Mouse (Mus musculus): Measurements from ENCODE around the gene Ormdl2. TPM values are rescaled to one million over a fixed set of nuclear protein-coding genes. Genes with fewer than 3 reads are reported as not detected.
"Not testable (repeated sequence)": the region's sequence is repeated elsewhere in the genome, so short reads cannot be mapped to it uniquely, and the experiment has no call there.

The Ormdl2 gene
- total RNA-seq (2015) (58.1 and 62.7 TPM in 2 replicates), total RNA-seq (2017) (65.6 and 105 TPM in 2 replicates)

DNA sequence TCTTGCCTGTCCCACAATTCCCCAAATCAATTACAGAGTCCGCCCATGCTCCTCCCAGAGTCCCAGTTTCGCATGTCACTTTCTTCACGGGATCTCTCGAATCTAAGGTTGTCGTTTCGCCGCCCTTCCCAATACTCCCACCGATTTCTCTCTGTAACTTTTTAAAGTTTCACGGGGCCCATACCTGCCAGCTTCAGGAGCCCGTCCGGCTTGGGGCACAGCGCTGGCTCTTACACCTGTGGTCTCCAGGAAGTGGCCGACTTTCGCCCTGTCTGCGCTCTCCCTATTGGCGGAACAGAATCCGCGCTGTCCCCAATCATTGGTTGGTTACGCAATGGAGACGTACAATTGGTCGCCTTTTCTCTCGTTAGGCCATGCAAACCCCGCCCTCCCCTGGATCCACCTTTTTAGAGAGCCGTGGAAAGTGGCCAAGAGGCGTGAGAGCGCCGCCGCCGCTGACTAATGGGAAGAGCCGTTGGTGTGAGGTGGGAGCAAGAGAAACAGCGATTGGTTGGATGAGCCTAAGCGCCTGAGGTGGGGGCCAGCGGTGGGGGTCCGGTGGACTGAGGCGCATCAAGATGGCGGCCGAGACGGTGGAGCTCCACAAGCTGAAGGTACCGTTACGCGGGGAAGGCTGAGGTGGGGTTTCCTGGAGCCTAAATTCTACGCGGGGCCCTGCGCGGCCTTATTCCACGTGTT, at the start of gene Ormdl2:
TSS of gene Ormdl2 (minus strand) at position 288 of the 699 bp plus-strand sequence.
- ATAC-seq (replicated peaks; ENCODE audit: poor library complexity) = peak; percentile 93

GRCm38 (mm10) chr10:128870341-128870740, 48.9 kb upstream of the Ormdl2 start:
- ATAC-seq (replicated peaks; ENCODE audit: poor library complexity) = no peak

DNA sequence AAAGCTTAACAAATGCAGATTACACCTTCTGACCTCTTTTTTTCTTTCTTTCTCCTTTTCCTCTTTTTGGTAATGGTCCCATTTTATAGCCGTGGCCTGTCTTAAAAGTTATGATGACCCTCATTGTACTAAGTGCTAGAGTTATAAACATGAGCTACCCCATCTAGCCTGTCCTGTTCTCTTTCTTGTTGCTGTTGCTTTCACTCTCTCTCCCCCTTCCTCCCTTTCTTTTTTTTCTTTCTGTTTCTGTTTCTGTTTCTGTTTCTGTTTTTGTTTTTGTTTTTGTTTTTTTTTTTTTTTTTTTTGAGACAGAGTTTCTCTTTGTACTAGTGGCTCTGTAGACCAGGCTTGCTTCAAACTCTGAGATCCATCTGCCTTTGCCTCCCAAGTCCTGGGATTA, 45.1 kb upstream of the Ormdl2 start:
- ATAC-seq (replicated peaks; ENCODE audit: poor library complexity) = no peak

GRCm38 (mm10) chr10:128866042-128866441, 44.6 kb upstream of the Ormdl2 start:
- peak; percentile 79 for ATAC-seq (replicated peaks; ENCODE audit: poor library complexity)

DNA sequence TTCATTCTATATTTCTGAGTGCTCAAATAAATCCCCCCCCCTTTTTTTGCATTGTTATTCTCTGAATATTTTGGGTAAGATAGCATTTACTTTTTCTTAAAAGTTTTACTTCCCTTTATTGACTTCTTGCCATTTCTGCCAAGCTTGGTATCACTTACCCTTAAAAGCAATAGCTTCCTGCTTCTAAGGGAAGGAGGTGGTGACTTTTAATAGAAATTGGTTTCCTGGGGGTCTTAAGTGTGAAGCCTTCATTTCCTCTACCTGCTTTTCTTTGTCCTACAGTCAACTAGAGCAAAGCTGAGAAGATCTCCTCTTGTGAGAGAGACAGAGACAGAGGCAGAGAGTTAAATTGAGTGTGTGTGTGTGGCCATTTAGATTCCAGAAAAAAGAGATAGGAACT, 39.7 kb upstream of the Ormdl2 start:
- ATAC-seq (replicated peaks; ENCODE audit: poor library complexity) = no peak

GRCm38 (mm10) chr10:128850339-128850738, 28.9 kb upstream of the Ormdl2 start:
- peak; percentile 66 for ATAC-seq (replicated peaks; ENCODE audit: poor library complexity)

- ATAC-seq (replicated peaks; ENCODE audit: poor library complexity) = no peak
Observed at GRCm38 (mm10) chr10:128848426-128848825, 27.0 kb upstream of the Ormdl2 start.

DNA sequence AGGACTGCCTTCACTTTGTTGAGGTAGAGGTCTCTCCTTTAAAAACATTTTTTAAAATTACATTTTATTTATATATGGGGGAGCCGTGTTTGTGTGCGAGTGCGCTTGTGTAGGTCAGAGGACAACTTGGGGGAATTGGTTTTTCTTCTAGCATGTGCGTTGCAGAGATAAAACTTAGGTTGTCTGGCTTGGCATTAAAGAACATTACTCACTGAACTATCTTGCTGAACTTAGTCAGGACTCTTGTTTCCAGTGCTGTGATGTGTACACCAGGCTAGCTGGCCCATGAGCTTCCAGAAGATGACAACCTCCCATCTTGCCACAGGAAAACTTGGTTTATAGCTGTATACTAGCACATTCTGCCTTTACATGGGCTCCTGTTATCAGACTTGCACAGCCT, 25.2 kb upstream of the Ormdl2 start:
- ATAC-seq (replicated peaks; ENCODE audit: poor library complexity) = peak; percentile 67

GRCm38 (mm10) chr10:128845516-128845915, 24.1 kb upstream of the Ormdl2 start:
- ATAC-seq (replicated peaks; ENCODE audit: poor library complexity) = 0 out of 2 replicates have a peak, but pooled peaks have one; percentile 27

DNA sequence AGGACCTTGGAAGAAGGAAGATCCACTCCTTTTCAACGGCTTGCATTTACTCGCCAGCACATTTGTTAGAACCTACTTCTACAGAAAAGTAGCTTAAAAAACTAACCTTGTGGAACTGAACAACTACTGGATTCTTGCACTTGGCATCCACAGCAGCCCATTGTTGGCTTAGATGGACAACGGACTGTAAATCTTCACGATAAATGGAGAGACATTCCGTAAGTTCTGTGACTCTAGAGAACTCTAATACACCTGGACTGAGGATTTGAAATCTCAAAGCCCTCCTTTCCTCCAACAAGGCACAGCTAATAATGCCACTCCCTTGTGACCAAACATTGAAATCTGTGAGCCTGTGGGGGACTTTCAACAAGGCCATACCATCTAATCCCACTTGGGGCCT, 21.8 kb upstream of the Ormdl2 start:
- ATAC-seq (replicated peaks; ENCODE audit: poor library complexity) = no peak

DNA sequence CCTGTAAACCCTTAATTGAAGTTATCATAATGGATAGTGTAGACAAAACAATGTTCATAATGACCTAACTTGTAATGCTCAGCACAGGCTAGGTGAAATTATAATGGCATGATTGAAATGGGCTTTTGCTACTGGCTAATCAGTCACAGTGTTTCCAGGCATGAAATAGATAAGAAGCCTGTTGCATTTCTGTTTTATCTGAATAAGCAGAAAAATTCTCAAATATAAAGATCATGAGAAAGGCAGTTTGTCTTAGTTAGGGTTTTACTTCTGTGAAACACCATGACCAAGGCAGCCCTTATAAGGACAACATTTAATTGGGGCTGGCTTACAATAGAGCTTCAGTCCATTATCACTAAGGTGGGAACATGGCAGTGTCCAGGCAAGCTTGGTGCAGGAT, 19.2 kb upstream of the Ormdl2 start:
- ATAC-seq (replicated peaks; ENCODE audit: poor library complexity) = peak; percentile 53

GRCm38 (mm10) chr10:128839434-128839833, 18.0 kb upstream of the Ormdl2 start:
- peak; percentile 61 for ATAC-seq (replicated peaks; ENCODE audit: poor library complexity)

DNA sequence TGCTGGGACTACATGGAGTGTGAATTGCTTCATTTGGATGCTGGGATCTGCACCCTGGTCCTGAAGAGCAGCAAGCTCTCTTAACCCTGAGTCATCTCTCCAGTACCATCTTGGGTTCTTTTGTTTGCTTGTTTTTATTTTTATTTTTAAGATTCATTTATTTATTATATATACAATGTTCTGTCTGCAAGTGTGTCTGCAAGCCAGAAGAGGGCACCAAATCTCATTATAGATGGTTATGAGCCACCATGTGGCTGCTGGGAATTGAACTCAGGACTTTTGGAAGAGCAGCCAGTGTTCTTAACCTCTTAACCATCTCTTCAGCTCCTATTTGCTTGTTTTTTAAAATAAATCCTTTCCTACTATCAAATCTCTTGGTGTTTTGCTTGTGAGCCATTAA, 16.0 kb upstream of the Ormdl2 start:
- no peak for ATAC-seq (replicated peaks; ENCODE audit: poor library complexity)

- no peak for ATAC-seq (replicated peaks; ENCODE audit: poor library complexity)
Observed at GRCm38 (mm10) chr10:128823821-128824220, 2.4 kb upstream of the Ormdl2 start.

DNA sequence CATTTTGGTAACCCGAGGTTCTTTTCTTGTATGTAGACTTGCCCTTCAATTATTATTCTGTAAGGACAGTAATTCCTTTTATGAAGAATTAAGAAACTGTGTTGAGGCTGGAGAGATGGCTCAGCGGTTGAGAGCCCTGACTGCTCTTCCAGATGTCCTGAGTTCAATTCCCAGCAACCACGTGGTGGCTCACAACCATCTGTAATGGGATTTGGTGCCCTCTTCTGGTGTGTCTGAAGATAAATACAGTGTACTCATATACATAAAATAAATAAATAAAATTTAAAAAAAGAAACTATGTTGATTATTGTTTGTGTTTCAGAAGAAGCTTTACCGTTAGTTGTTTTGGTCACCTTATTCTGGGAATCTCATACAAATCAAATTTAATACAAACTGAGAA, 1.6 kb upstream of the Ormdl2 start:
- not testable (repeated sequence) for ATAC-seq (replicated peaks; ENCODE audit: poor library complexity)

DNA sequence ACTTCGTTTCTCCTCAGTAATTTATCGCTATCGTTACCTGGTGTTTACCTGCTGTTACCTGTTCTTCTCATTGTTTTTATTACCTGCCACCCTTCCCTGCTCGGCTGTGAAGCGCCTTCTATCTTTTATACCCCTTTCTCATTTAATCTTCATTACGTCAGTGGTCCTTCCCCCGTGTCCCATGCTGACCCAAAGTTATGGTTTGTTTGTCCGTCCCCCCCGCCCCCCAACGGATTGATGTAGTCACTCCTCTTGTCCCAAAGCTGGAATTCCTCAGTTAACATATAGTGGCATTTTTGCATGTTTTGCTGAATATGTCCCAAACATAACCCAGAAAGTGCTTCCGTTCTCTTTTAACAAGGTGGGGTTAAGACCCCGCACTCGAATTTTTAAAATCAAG, 690 bp upstream of the Ormdl2 start:
- peak; percentile 11; the same call in 1 of the 2 replicates for ATAC-seq (replicated peaks; ENCODE audit: poor library complexity)

DNA sequence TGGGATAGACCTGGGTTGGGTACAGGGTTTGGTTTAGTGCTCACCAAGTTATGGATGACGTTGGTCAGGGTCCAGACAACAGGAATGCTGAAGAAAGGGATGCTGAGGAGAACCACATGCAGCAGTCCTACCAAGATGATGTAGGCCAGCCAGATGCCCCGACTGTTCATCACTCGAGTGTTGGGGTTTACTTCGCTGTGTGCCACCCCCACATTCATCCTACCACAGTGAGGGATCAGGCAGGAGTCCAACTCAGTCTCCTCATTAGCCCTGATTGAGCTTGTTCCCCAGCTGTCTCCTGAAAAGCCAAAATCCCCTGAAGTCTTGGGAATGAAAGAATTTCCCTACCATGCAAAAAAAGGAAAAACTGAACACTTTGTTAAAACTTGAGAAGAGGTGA, 1.2 kb downstream of the Ormdl2 start:
- ATAC-seq (replicated peaks; ENCODE audit: poor library complexity) = no peak

DNA sequence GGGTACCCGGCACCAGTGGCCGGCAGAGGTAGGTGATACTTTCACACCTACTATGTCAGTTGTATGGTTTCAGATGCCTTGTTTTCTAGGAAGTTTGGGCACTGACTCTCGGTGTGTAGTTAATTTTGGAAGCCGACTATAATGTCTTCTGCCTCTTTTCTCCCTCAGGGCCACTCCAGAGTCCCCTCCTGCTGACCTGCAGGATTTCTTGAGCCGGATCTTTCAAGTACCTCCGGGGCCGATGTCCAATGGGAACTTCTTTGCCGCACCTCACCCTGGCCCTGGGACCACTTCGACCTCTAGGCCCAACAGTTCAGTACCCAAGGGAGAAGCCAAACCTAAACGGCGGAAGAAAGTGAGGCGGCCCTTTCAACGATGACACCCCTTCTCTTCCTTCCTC, 4.4 kb downstream of the Ormdl2 start, which contains the start of gene Sarnp:
TSS of gene Sarnp (plus strand) at position 301 of the 400 bp plus-strand sequence.
- no peak for ATAC-seq (replicated peaks; ENCODE audit: poor library complexity)

GRCm38 (mm10) chr10:128807018-128807417, 14.4 kb downstream of the Ormdl2 start:
- no peak for ATAC-seq (replicated peaks; ENCODE audit: poor library complexity)

GRCm38 (mm10) chr10:128806086-128806485, 15.4 kb downstream of the Ormdl2 start:
- no peak for ATAC-seq (replicated peaks; ENCODE audit: poor library complexity)

GRCm38 (mm10) chr10:128805092-128806000, 16.1 kb downstream of the Ormdl2 start:
- peak; percentile 83 for ATAC-seq (replicated peaks; ENCODE audit: poor library complexity)
